Mouse (Mus musculus): Measurements from ENCODE around the gene Zfp36l1. TPM values are rescaled to one million over a fixed set of nuclear protein-coding genes. Genes with fewer than 3 reads are reported as not detected.

Zfp36l1 gene
- 79.7 and 89.1 TPM in 2 replicates for polyA plus RNA-seq (2015; fragmentation: Nextera tagmentation; extraction: Ambion mirVana)

GRCm38 (mm10) chr12:80112852-80113551 lies at the start of gene Zfp36l1:
Gene Zfp36l1 (minus strand): TSS chr12:80113013.
- Histone ChIP-seq H3K4me3 (ENCODE audit: low read length) (peak within 1 kb of the TSS; percentile 90), H3K9me3 (ENCODE audit: control insufficient read depth, low read length) (no peaks in the 10 kb centered on the region), H3K27ac (ENCODE audit: low read length) (peak within 1 kb of the TSS; percentile 100), H3K4me2 (ENCODE audit: low read depth, low read length) (peak within 1 kb of the TSS; percentile 92), H3K36me3 (ENCODE audit: control insufficient read depth, insufficient read depth, low read length) (no peaks in the 10 kb centered on the region; the same call in none of the 2 replicates), H3K27me3 (replicated peaks; ENCODE audit: control insufficient read depth, insufficient read depth, low read length) (no peaks in the 10 kb centered on the region), H3K4me1 (ENCODE audit: control insufficient read depth, insufficient read depth, low read length) (peaks cover 5% of the 10 kb centered on the region; the same call in 1 of the 2 replicates), H3K9ac (ENCODE audit: low read depth, low read length) (peak within 1 kb of the TSS; percentile 93)
- ATAC-seq = peak; percentile 70
- under 1% methylated on average over 42 of the region's 42 CpGs for WGBS

- Histone ChIP-seq H3K4me2 (ENCODE audit: low read depth, low read length) (no peak overlapping the region), H3K4me3 (ENCODE audit: low read length) (no peak overlapping the region), H3K4me1 (ENCODE audit: control insufficient read depth, insufficient read depth, low read length) (no peaks in the 10 kb centered on the region), H3K27ac (ENCODE audit: low read length) (no peak overlapping the region), H3K36me3 (ENCODE audit: control insufficient read depth, insufficient read depth, low read length) (no peaks in the 10 kb centered on the region; the same call in 1 of the 2 replicates), H3K9me3 (ENCODE audit: control insufficient read depth, low read length) (no peaks in the 10 kb centered on the region), H3K27me3 (replicated peaks; ENCODE audit: control insufficient read depth, insufficient read depth, low read length) (no peaks in the 10 kb centered on the region), H3K9ac (ENCODE audit: low read depth, low read length) (no peak overlapping the region)
- ATAC-seq = no peak
- WGBS = 82% methylated on average over 3 of the region's 3 CpGs
These were observed 49.6 kb upstream of the Zfp36l1 start for GRCm38 (mm10) chr12:80162448-80162847.

- WGBS = 6% methylated on average over 5 of the region's 5 CpGs
- H3K27ac ChIP-seq (ENCODE audit: low read length) = no peak overlapping the region
- no peak overlapping the region for H3K4me3 ChIP-seq (ENCODE audit: low read length)
- no peak for ATAC-seq
- H3K27me3 ChIP-seq (replicated peaks; ENCODE audit: control insufficient read depth, insufficient read depth, low read length) = no peaks in the 10 kb centered on the region
- H3K4me2 ChIP-seq (ENCODE audit: low read depth, low read length) = 0 out of 2 replicates have a peak overlapping the region, but pooled peaks have one; percentile 30
- H3K36me3 ChIP-seq (ENCODE audit: control insufficient read depth, insufficient read depth, low read length) = no peaks in the 10 kb centered on the region
- H3K9me3 ChIP-seq (ENCODE audit: control insufficient read depth, low read length) = no peaks in the 10 kb centered on the region
- H3K4me1 ChIP-seq (ENCODE audit: control insufficient read depth, insufficient read depth, low read length) = no peaks in the 10 kb centered on the region
- H3K9ac ChIP-seq (ENCODE audit: low read depth, low read length) = no peak overlapping the region
These were observed 44.9 kb upstream of the Zfp36l1 start for GRCm38 (mm10) chr12:80157675-80158074.

- Histone ChIP-seq H3K4me3 (ENCODE audit: low read length) (no peak overlapping the region), H3K4me2 (ENCODE audit: low read depth, low read length) (no peak overlapping the region), H3K27me3 (replicated peaks; ENCODE audit: control insufficient read depth, insufficient read depth, low read length) (no peaks in the 10 kb centered on the region), H3K4me1 (ENCODE audit: control insufficient read depth, insufficient read depth, low read length) (no peaks in the 10 kb centered on the region), H3K27ac (ENCODE audit: low read length) (no peak overlapping the region), H3K9me3 (ENCODE audit: control insufficient read depth, low read length) (no peaks in the 10 kb centered on the region), H3K36me3 (ENCODE audit: control insufficient read depth, insufficient read depth, low read length) (no peaks in the 10 kb centered on the region), H3K9ac (ENCODE audit: low read depth, low read length) (no peak overlapping the region)
- no peak for ATAC-seq
- WGBS = 43% methylated on average over 10 of the region's 10 CpGs
These were observed 41.0 kb upstream of the Zfp36l1 start for GRCm38 (mm10) chr12:80153687-80154326.

GRCm38 (mm10) chr12:80153078-80153477 lies 40.3 kb upstream of the Zfp36l1 start:
- no peaks in the 10 kb centered on the region for H3K9me3 ChIP-seq (ENCODE audit: control insufficient read depth, low read length)
- no peaks in the 10 kb centered on the region for H3K4me1 ChIP-seq (ENCODE audit: control insufficient read depth, insufficient read depth, low read length)
- H3K27ac ChIP-seq (ENCODE audit: low read length) = no peak overlapping the region
- ATAC-seq = no peak
- H3K27me3 ChIP-seq (replicated peaks; ENCODE audit: control insufficient read depth, insufficient read depth, low read length) = no peaks in the 10 kb centered on the region
- no peak overlapping the region for H3K4me3 ChIP-seq (ENCODE audit: low read length)
- H3K4me2 ChIP-seq (ENCODE audit: low read depth, low read length) = no peak overlapping the region
- no peaks in the 10 kb centered on the region for H3K36me3 ChIP-seq (ENCODE audit: control insufficient read depth, insufficient read depth, low read length)
- 87% methylated on average over 6 of the region's 6 CpGs for WGBS
- no peak overlapping the region for H3K9ac ChIP-seq (ENCODE audit: low read depth, low read length)

- peaks cover 2% of the 10 kb centered on the region for H3K4me1 ChIP-seq (ENCODE audit: control insufficient read depth, insufficient read depth, low read length)
- no peak overlapping the region for H3K4me3 ChIP-seq (ENCODE audit: low read length)
- no peaks in the 10 kb centered on the region for H3K36me3 ChIP-seq (ENCODE audit: control insufficient read depth, insufficient read depth, low read length)
- H3K27ac ChIP-seq (ENCODE audit: low read length) = no peak overlapping the region
- ATAC-seq = no peak
- no peak overlapping the region for H3K4me2 ChIP-seq (ENCODE audit: low read depth, low read length)
- no peaks in the 10 kb centered on the region for H3K27me3 ChIP-seq (replicated peaks; ENCODE audit: control insufficient read depth, insufficient read depth, low read length)
- WGBS = 89% methylated on average over 6 of the region's 6 CpGs
- no peak overlapping the region for H3K9ac ChIP-seq (ENCODE audit: low read depth, low read length)
- H3K9me3 ChIP-seq (ENCODE audit: control insufficient read depth, low read length) = no peaks in the 10 kb centered on the region
These were observed 39.0 kb upstream of the Zfp36l1 start for GRCm38 (mm10) chr12:80151821-80152220.

- no peak overlapping the region for H3K4me3 ChIP-seq (ENCODE audit: low read length)
- no peaks in the 10 kb centered on the region for H3K9me3 ChIP-seq (ENCODE audit: control insufficient read depth, low read length)
- no peaks in the 10 kb centered on the region for H3K27me3 ChIP-seq (replicated peaks; ENCODE audit: control insufficient read depth, insufficient read depth, low read length)
- H3K9ac ChIP-seq (ENCODE audit: low read depth, low read length) = no peak overlapping the region
- no peak for ATAC-seq
- no peaks in the 10 kb centered on the region for H3K36me3 ChIP-seq (ENCODE audit: control insufficient read depth, insufficient read depth, low read length)
- peaks cover 8% of the 10 kb centered on the region for H3K4me1 ChIP-seq (ENCODE audit: control insufficient read depth, insufficient read depth, low read length)
- no peak overlapping the region for H3K4me2 ChIP-seq (ENCODE audit: low read depth, low read length)
- WGBS = 29% methylated on average over 8 of the region's 8 CpGs
- no peak overlapping the region for H3K27ac ChIP-seq (ENCODE audit: low read length)
These were observed 37.8 kb upstream of the Zfp36l1 start for GRCm38 (mm10) chr12:80150624-80151023.

- Histone ChIP-seq H3K27me3 (replicated peaks; ENCODE audit: control insufficient read depth, insufficient read depth, low read length) (no peaks in the 10 kb centered on the region), H3K36me3 (ENCODE audit: control insufficient read depth, insufficient read depth, low read length) (no peaks in the 10 kb centered on the region), H3K4me3 (ENCODE audit: low read length) (no peak overlapping the region), H3K9ac (ENCODE audit: low read depth, low read length) (no peak overlapping the region), H3K4me2 (ENCODE audit: low read depth, low read length) (no peak overlapping the region), H3K9me3 (ENCODE audit: control insufficient read depth, low read length) (no peaks in the 10 kb centered on the region), H3K27ac (ENCODE audit: low read length) (no peak overlapping the region), H3K4me1 (ENCODE audit: control insufficient read depth, insufficient read depth, low read length) (peaks cover 8% of the 10 kb centered on the region)
- ATAC-seq = 0 out of 2 replicates have a peak, but pooled peaks have one; percentile 16
- 78% methylated on average over 11 of the region's 11 CpGs for WGBS
These were observed 34.9 kb upstream of the Zfp36l1 start for GRCm38 (mm10) chr12:80147563-80148214.
